Mouse (Mus musculus) liver, embryonic 14.5 days (tissue): ENCODE data around the gene Lrg1.

ENCODE experiments used
- CTCF ChIP-seq: IDR thresholded peaks from 2 replicates; pipeline ENCODE4 v1.5.1; 2016; ENCODE audit warnings: antibody characterized with exemption, low read depth, control low read depth
- EP300 ChIP-seq: IDR thresholded peaks from 2 replicates; pipeline ENCODE4 v1.6.1; 2016; ENCODE audit warnings: antibody characterized with exemption, low read depth

GRCm38 (mm10) chr17:56131136-56131535 lies 9.3 kb upstream of the Lrg1 start:
- no peak for TF ChIP-seq CTCF
- no peak for TF ChIP-seq EP300
